Mouse (Mus musculus) liver, embryonic 14.5 days (tissue): ENCODE results near the gene Trmt1.

Experiments used
- CTCF ChIP-seq: IDR thresholded peaks from 2 replicates; pipeline ENCODE4 v1.5.1; 2016; ENCODE audit warnings: antibody characterized with exemption, low read depth, control low read depth
- EP300 ChIP-seq: IDR thresholded peaks from 2 replicates; pipeline ENCODE4 v1.6.1; 2016; ENCODE audit warnings: antibody characterized with exemption, low read depth

DNA sequence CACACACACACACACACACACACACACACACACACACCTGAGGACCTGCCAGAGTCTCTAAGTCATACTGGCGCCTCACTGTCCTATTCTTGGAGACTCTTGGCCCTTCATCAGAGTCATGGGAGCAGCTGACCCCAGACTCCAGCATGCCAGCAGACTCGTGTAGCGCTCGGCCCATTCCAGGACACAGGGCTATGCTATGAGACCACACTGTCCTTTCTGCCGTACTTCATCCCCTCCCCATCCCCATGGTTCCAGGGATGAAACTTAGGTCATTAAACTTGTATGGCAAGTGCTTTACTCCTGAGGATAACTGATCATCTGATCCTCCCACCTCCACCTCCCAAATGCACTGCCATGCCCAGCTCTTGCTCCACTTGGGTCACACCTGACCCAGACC, 32.4 kb downstream of the Trmt1 start:
- TF ChIP-seq EP300 (no peak), CTCF (no peak)
